Mouse (Mus musculus): ENCODE measurements around the gene Myadml2. TPM values are rescaled to one million over a fixed set of nuclear protein-coding genes. Genes with fewer than 3 reads are reported as not detected.

Gene Myadml2
- 0.41 TPM for polyA plus RNA-seq (2017; shearing (Covaris generic))

DNA sequence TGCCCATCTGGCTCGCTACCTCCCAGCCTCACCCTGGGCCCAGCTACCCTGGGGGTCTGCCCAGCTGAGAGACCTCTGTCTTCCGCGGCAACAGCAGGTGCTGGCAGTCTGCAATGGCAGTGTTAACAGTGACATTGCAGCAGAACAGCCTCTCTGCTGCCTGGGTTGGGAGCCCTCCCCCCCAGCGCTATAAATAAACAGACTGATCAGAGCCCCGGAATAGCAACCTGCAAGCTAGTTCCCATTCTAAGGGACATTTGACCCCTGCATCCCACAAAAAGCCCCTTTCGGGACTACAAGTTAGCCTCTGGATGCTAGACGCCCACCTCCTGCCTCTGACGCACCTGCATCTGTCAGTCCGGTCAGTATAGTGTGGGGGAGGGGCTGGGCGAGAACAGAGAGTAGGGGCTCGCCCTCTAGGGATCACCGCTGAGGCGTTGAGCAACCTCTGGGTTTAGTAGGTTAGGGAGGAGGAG lies at the start of gene Myadml2:
TSS of gene Myadml2 (minus strand) at position 158 of the 476 bp plus-strand sequence.

DNA sequence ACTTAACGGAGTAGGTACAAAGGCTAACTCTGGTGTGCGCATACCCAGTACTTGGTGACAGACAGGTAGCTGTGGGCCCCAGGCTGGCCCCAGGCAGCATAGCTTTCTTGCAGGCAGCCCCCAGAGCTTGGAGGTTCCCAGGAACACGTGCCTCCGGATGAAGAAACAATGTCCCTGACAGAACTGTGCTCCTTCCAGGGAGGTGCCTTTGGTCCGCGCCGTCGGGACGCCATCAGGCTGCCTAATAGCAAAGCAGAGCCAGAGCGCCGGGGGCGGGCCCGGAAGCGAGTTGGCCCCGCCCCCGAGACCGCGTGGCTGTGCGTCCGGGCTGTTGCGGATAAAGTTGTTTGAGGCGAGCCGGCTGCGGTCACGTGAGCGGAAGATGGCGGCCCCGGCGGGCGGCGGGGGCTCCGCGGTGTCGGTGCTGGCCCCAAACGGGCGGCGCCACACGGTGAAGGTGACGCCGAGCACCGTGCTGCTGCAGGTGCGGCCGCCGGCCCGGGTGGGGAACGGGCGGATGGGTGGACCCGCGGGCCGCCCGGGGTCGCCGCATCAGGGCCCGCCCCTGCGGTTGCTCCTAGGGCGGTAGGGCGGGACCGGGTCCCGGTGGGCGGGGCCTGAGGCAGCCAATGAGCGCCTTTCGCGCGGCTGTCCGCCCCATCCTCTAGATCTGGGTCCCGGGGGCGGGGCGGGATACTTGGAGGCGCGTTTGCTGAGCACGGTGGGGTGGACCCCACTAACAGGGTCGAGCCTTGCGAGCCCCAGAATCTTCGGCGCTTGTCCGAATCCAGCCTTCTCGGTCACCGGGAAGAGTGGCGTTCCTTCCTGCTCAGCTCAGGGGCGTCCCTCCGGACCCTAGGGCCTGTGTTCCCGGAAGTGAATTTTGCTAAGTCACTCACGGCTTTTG lies 25.0 kb upstream of the Myadml2 start, which contains the start of gene Aspscr1:
TSS of gene Aspscr1 (plus strand) at position 287 of the 907 bp plus-strand sequence.

DNA sequence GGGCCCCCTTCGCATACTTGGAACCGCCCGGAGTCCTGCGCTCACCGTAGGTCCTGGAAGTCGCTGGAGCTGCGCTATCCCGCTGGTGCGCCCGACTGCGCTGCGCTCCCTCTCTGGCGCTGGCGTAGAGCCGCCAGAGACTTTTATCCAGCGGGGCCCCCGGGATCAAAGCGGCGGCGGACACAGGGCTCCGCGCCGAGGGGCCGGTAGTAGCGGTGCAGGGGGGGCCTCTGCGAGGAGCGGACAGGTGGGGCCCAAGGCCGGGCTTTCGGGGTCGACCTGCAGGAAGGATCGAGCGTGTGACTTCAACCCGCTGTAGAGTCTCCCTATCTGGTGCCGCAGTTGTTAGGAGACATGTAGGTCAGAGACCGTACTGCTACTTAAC lies 13.1 kb upstream of the Myadml2 start, which contains the start of gene Notum:
TSS of gene Notum (minus strand) at position 100 of the 385 bp plus-strand sequence.

DNA sequence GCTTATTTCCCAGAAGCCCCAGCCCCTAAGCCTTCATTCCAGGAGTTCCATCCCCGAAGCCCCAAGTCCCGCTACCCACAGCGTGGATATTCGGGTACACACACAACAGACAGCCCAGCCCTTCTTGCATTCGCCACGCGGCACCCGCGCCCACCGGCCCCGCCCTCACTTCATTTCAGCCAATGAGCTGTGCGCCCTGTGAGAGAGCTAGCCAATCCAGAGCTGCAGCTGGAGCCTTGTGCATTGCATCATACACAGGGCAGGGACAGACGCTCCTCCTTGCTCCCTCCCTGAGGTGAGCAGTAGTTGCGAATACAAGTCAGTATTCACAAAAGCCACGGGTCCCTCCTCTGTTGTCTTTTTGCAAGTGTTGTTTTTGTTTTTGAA lies 4.4 kb downstream of the Myadml2 start, which contains the start of gene Pycr1:
TSS of gene Pycr1 (minus strand) at position 169 of the 387 bp plus-strand sequence.

DNA sequence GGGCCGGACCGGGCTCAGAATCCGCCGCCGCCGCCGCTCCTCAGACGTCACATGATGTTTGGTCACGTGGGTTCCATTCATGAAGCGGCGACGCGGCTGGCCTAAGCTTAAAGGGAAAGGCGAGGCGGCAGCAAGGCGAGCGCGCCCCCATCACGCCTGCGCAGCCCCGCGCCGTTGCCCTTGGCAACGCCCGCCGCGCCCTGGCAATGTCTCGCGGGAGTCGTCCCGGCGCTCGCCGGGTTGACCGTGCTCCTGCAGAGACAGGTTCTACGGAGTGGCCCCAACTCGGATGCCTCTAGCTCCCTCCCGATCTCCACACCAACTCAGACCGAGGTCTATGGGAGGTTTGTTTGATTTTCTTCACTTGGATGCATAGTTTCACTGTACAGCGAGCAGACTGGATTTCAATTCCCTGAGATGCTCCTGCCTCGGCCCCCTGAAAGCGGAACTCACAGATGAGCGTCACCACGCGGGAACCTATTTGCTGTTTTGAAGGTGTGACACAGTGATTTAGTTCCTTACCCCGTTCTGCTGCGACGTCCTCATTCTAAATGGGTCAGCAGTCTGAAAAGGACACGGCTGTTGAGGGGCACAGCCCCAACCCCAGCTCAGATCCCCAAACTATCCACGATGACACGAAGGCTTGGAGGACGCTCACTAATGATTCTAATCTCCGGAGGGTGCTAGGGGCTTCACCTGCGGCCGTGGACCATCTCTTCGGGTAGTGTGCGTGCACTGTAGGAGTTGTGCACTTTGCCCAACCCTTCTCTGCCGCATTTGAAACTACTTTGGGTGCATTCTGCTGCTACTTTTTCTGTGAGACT lies 14.2 kb downstream of the Myadml2 start, which contains the start of gene Mafg:
TSS of gene Mafg (minus strand) at position 81 of the 824 bp plus-strand sequence.

DNA sequence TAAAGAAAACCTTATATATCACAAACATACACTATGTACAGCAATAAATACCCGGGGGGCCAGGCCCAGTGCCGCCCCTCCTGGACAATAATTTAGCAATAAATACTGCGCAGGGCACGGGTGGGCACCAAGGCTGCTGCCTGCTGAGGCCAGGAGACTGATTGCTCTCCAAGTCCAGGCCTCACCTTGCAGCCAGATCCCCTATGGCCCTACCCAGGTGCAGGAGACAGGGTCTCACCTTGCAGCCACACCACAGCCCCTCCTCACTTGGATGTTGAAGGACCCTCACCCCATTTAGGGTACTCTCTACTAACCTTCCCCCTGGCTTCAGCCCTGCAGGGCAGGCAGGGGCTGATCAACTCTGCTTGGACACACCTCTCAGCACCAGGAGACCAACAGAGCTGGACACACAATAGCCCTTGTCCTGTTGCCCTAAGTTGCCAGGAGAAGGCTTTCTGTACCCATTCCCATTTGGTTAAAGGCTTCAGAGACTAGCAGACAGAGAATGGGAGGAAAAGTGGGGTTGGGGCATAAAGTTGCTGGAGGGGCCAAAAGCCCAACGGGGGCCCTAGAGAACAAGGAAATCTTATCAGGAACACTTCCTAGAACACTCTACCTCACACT lies 22.7 kb downstream of the Myadml2 start, which contains the start of gene Sirt7:
TSS of gene Sirt7 (minus strand) at position 89 of the 624 bp plus-strand sequence.

DNA sequence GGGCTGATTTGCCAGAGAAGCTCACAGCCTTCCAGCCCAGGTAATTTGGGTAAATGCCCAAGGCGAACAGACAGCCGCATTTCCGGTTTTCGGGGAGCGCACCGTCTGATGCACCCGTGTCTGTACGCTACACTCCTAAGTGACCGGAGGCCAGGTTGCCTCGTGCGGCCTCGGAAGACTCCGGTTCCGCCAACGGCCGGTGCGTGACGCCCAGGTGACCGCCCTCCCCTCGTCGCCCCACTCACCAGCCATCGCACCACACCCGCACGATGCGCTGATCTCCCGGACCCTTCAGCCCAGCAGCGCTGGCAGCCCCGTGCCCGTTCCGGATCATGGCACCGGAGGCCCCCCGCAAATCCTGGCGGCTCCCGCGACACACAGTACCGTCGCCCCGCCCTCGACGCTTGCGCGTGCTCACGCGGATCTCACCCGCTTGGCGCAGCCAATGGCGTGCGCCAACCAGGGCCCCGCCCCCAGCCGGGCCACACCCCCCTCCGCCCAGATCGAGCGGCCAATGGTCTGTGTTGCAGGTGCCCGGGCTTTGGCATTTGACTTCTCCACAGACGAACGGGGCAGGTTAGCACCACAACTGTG lies 30.3 kb downstream of the Myadml2 start, which contains the start of gene Pcyt2:
TSS of gene Pcyt2 (minus strand) at position 418 of the 594 bp plus-strand sequence.

DNA sequence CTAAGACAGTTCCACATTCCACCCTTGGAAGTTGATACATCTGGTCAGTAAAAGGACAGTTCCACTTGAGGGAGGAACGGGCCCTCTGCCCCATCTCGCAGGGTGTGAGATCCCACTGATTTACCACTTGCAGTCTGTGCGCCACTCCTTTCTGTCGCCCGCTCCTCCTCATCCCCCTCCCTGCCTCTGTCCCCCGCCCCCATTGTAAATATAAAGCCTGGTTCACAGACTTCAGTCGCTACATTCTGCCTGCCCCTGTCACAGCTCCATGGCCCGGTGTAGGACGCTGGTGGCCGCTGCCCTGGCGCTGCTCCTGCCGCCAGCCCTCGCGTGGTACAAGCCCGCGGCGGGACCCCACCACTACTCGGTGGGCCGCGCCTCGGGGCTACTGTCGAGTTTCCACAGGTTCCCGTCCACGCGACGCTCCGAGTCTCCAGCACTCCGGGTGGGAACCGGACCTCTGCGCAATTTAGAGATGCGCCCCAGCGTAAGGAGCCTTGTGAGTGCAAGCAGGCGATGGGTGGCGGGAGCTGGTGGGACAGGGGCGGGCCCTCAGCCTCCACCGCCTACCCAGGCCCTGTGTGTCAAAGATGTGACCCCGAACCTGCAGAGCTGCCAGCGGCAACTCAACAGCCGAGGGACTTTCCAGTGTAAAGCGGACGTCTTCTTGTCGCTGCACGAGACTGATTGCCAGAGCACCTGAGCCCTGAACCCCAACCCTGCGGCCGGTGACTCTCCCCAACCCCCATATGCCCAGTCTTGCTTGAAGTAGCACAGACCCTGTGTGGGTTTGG lies 39.5 kb downstream of the Myadml2 start, which contains the start of gene Npb:
TSS of gene Npb (plus strand) at position 237 of the 794 bp plus-strand sequence.

DNA sequence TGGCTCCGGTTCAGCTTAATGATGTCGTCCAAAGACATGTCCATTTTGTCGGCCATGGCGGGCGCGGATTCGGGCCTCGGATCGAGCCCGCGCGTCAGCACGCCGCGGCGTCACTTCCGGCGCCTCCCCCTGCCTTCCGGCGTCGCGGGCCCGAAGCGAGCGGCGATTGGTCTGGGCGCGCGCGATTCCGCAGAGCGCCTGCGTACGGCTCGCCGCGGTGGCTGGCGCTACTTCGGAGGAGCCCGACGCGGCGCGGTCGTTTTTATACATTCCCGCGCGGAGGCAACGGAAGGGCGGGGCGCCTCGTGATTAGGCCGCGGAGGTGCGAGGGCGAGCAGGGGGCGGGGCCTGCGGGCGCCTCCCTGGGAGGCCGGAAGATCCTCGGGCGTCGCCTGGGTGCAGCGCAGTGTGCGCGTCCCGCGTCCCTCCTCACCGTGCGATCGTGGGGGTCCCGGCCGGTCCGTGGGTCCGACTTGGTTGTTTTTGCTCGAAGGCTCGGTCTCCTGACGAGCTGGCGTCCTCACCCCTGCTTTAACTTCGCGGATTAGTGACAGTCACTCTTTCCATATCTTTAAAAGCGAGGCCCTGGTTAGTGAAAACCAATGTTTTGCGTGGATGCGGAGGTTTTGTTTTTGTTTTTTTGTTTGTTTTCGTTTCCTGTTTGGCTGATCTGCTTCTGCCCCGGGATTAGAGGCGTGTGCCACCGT lies 49.5 kb downstream of the Myadml2 start, which contains the start of the genes Alyref and Anapc11:
TSS of gene Alyref (minus strand) at position 83 of the 707 bp plus-strand sequence.
TSS of gene Anapc11 (plus strand) at position 139 of the 707 bp plus-strand sequence.

Other genes with a start within 250 kb of the Myadml2 start
- gene Nploc4, start 210.4 kb downstream of the Myadml2 start, polyA plus RNA-seq (2017; shearing (Covaris generic)): 54.4 TPM
- gene Tspan10, start 205.5 kb downstream of the Myadml2 start, polyA plus RNA-seq (2017; shearing (Covaris generic)): not detected
- 0.35 TPM for gene Pde6g, start 194.7 kb downstream of the Myadml2 start, polyA plus RNA-seq (2017; shearing (Covaris generic))
- gene Oxld1, start 190.1 kb downstream of the Myadml2 start, polyA plus RNA-seq (2017; shearing (Covaris generic)): 14.6 TPM
- gene Ccdc137, start 190.0 kb downstream of the Myadml2 start, polyA plus RNA-seq (2017; shearing (Covaris generic)): 50.7 TPM
- gene Arl16, start 180.6 kb downstream of the Myadml2 start, polyA plus RNA-seq (2017; shearing (Covaris generic)): 36.3 TPM
- 70.7 TPM for gene Mrpl12, start 163.5 kb downstream of the Myadml2 start, polyA plus RNA-seq (2017; shearing (Covaris generic))
- gene Slc25a10, start 156.3 kb downstream of the Myadml2 start, polyA plus RNA-seq (2017; shearing (Covaris generic)): 8.9 TPM
- gene Gcgr, start 117.5 kb downstream of the Myadml2 start, polyA plus RNA-seq (2017; shearing (Covaris generic)): not detected
- 144 TPM for gene Mcrip1, start 98.4 kb downstream of the Myadml2 start, polyA plus RNA-seq (2017; shearing (Covaris generic))
- not detected for gene Ppp1r27, start 97.0 kb downstream of the Myadml2 start, polyA plus RNA-seq (2017; shearing (Covaris generic))
- gene P4hb, start 74.9 kb downstream of the Myadml2 start, polyA plus RNA-seq (2017; shearing (Covaris generic)): 244 TPM
- gene Arhgdia, start 66.5 kb downstream of the Myadml2 start, polyA plus RNA-seq (2017; shearing (Covaris generic)): 800 TPM
- gene Alyref, start 49.8 kb downstream of the Myadml2 start, polyA plus RNA-seq (2017; shearing (Covaris generic)): 327 TPM
- gene Anapc11, start 49.7 kb downstream of the Myadml2 start, polyA plus RNA-seq (2017; shearing (Covaris generic)): 115 TPM
- 1.2 TPM for gene Npb, start 39.7 kb downstream of the Myadml2 start, polyA plus RNA-seq (2017; shearing (Covaris generic))
- 159 TPM for gene Pcyt2, start 30.2 kb downstream of the Myadml2 start, polyA plus RNA-seq (2017; shearing (Covaris generic))
- 300 TPM for gene Sirt7, start 22.9 kb downstream of the Myadml2 start, polyA plus RNA-seq (2017; shearing (Covaris generic))
- gene Mafg, start 14.6 kb downstream of the Myadml2 start, polyA plus RNA-seq (2017; shearing (Covaris generic)): 17.6 TPM
- gene Pycr1, start 4.4 kb downstream of the Myadml2 start, polyA plus RNA-seq (2017; shearing (Covaris generic)): 1.2 TPM
- not detected for gene Notum, start 13.0 kb upstream of the Myadml2 start, polyA plus RNA-seq (2017; shearing (Covaris generic))
- gene Aspscr1, start 24.8 kb upstream of the Myadml2 start, polyA plus RNA-seq (2017; shearing (Covaris generic)): 178 TPM
- gene Cenpx, start 65.6 kb upstream of the Myadml2 start, polyA plus RNA-seq (2017; shearing (Covaris generic)): 114 TPM
- 67.6 TPM for gene Lrrc45, start 65.8 kb upstream of the Myadml2 start, polyA plus RNA-seq (2017; shearing (Covaris generic))
- 1.8 TPM for gene Rac3, start 73.3 kb upstream of the Myadml2 start, polyA plus RNA-seq (2017; shearing (Covaris generic))
- gene Dcxr, start 79.1 kb upstream of the Myadml2 start, polyA plus RNA-seq (2017; shearing (Covaris generic)): 14.3 TPM
- 0.59 TPM for gene Cbr2, start 84.0 kb upstream of the Myadml2 start, polyA plus RNA-seq (2017; shearing (Covaris generic))
- gene Hmga1b, start 114.6 kb upstream of the Myadml2 start, polyA plus RNA-seq (2017; shearing (Covaris generic)): 29.4 TPM
- 39.3 TPM for gene Rfng, start 136.0 kb upstream of the Myadml2 start, polyA plus RNA-seq (2017; shearing (Covaris generic))
- gene Gps1, start 136.1 kb upstream of the Myadml2 start, polyA plus RNA-seq (2017; shearing (Covaris generic)): 159 TPM
- 83.8 TPM for gene Dus1l, start 148.2 kb upstream of the Myadml2 start, polyA plus RNA-seq (2017; shearing (Covaris generic))
- gene Fasn, start 176.4 kb upstream of the Myadml2 start, polyA plus RNA-seq (2017; shearing (Covaris generic)): 45.8 TPM

Data from CD4-positive, CD25-positive, alpha-beta regulatory T cell (primary cell).